Mouse (Mus musculus): ENCODE results near the gene Tbc1d20. TPM values are rescaled to one million over a fixed set of nuclear protein-coding genes. Genes with fewer than 3 reads are reported as not detected.

Gene Tbc1d20
- total and polyA plus RNA-seq, 3 experiments, result 14.3 to 22.5 (median 17.0) TPM

DNA sequence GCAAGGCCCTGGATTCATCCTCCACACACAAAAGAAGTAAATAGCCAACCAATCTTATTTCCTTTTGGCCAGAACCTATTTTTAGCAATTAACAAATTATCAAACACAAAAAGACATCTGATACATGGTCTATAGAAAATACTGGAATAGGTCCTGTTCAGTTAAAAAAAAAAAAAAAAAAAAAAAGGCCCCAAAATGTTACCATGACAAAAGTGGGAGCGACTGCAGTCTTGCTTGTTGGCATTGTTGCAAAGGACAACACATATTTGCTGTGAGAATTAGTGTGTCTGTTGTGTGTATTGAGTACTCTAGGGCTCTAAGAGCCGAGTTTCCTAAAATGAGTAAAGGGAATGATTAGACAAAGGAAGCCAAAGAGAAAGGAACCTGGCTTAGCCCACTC, 1.2 kb upstream of the Tbc1d20 start:
- H3K9ac ChIP-seq (ENCODE audit: insufficient read depth, low read depth), result no peak overlapping the region
- dilution Hi-C loops (cut with MboI; ENCODE audit: extremely low pct_ligation_motif_present, extremely low pct_unique_long_range_greater_than_20kb, low sequenced_read_pairs) (no loop called here), in situ Hi-C loops (cut with MboI; ENCODE audit: low pct_ligation_motif_present, low pct_unique_long_range_greater_than_20kb, low sequenced_read_pairs) (loop anchor here (5.0 kb wide), 1 partner anchor 35 kb away; no protein-coding TSS in a partner anchor)
- H3K4me2 ChIP-seq (ENCODE audit: insufficient read depth, low read depth, poor library complexity, severe bottlenecking), result no peak overlapping the region
- TF ChIP-seq MAZ (IDR thresholded peaks at IDR 0.05; ENCODE audit: low read depth, low read length), result no peak
- TF ChIP-seq ZNF384 (IDR thresholded peaks at IDR 0.05; ENCODE audit: low read depth, low read length), result peak; percentile 24; the same call in 1 of the 2 replicates
- H3K27me3 ChIP-seq (replicated peaks), result no peaks in the 10 kb centered on the region
- no peak overlapping the region for H3K4me3 ChIP-seq (replicated peaks in 1 of 3; ENCODE audit: low read depth in 2 of 3, low read length in 2 of 3, poor library complexity in 1 of 3)
- H3K36me3 ChIP-seq (replicated peaks in 1 of 2; ENCODE audit: control insufficient read depth in 1 of 2, insufficient read depth in 1 of 2, low read length in 1 of 2), result peaks cover 2 to 21% of the 10 kb centered on the region in 2 experiments
- H3K27ac ChIP-seq (ENCODE audit: insufficient read depth, low read depth), result no peak overlapping the region
- peaks cover 0 to 25% of the 10 kb centered on the region in 2 experiments; a peak in 2 of 4 replicates for H3K4me1 ChIP-seq (ENCODE audit: control insufficient read depth in 1 of 2, insufficient read depth in 2 of 2)
- peaks cover 19% of the 10 kb centered on the region for H3K79me2 ChIP-seq (replicated peaks; ENCODE audit: control insufficient read depth, extremely low read depth, insufficient read depth, poor library complexity, severe bottlenecking)
- DNase-seq (ENCODE audit: extremely low read depth), result no peak
- no peaks in the 10 kb centered on the region for H3K9me3 ChIP-seq (replicated peaks; ENCODE audit: low read length)

DNA sequence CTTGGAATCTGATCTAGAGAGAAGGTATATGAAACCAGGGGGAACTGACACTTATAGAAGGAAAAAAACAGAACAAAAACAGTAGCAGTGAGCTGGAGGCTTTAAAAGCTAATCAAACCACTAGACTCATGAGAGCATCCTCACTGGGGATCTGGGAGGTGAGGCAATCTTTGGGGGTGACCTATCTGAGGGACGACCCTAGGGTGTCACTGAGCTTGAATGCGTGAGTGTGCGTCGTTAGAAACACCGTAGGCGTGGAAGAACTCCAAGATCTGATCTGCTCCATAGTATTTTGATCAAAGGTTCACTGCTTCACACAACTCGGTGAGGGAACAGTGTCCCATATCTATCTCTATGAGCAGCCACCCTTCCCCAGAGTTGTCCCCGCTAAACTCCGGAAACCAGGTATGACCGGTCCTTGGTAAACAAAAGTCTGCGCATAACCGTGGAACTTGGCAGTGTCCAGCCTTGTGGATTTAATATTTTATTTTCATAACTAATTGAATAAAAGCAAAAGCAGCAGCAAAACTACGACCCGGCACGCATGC, 375 bp upstream of the Tbc1d20 start:
- no peak overlapping the region for H3K27ac ChIP-seq (ENCODE audit: insufficient read depth, low read depth)
- in situ Hi-C loops (cut with MboI; ENCODE audit: low pct_ligation_motif_present, low pct_unique_long_range_greater_than_20kb, low sequenced_read_pairs) (loop anchor here (5.0 kb wide), 1 partner anchor 34 kb away; no protein-coding TSS in a partner anchor), dilution Hi-C loops (cut with MboI; ENCODE audit: extremely low pct_ligation_motif_present, extremely low pct_unique_long_range_greater_than_20kb, low sequenced_read_pairs) (no loop called here)
- peaks cover 3 to 19% of the 10 kb centered on the region in 2 experiments for H3K36me3 ChIP-seq (replicated peaks in 1 of 2; ENCODE audit: control insufficient read depth in 1 of 2, insufficient read depth in 1 of 2, low read length in 1 of 2)
- H3K4me3 ChIP-seq (replicated peaks in 1 of 3; ENCODE audit: low read depth in 2 of 3, low read length in 2 of 3, poor library complexity in 1 of 3), result peak overlapping the region; percentile 47 to 87 (median 68)
- H3K79me2 ChIP-seq (replicated peaks; ENCODE audit: control insufficient read depth, extremely low read depth, insufficient read depth, poor library complexity, severe bottlenecking), result peaks cover 19% of the 10 kb centered on the region
- H3K9ac ChIP-seq (ENCODE audit: insufficient read depth, low read depth), result peak overlapping the region; percentile 20
- H3K9me3 ChIP-seq (replicated peaks; ENCODE audit: low read length), result no peaks in the 10 kb centered on the region
- no peak for DNase-seq (ENCODE audit: extremely low read depth)
- peak overlapping the region; percentile 70 for H3K4me2 ChIP-seq (ENCODE audit: insufficient read depth, low read depth, poor library complexity, severe bottlenecking)
- TF ChIP-seq POLR2AphosphoS2 (IDR thresholded peaks at IDR 0.05; ENCODE audit: low read depth, low read length), result no peak
- no peak for TF ChIP-seq JUND (conservative IDR thresholded peaks at IDR 0.05; ENCODE audit: low read depth, low read length)
- no peak for TF ChIP-seq NRF1 (IDR thresholded peaks at IDR 0.05; ENCODE audit: low read depth, low read length)
- no peak for TF ChIP-seq USF2 (conservative IDR thresholded peaks at IDR 0.05; ENCODE audit: low read depth, low read length)
- no peak for TF ChIP-seq BHLHE40 (IDR thresholded peaks at IDR 0.05; ENCODE audit: low read depth, low read length)
- TF ChIP-seq USF1 (IDR thresholded peaks at IDR 0.05; ENCODE audit: low read depth, low read length), result no peak
- no peak for TF ChIP-seq IRF4 (IDR thresholded peaks at IDR 0.05; ENCODE audit: low read depth, low read length)
- TF ChIP-seq MXI1 (IDR thresholded peaks at IDR 0.05; ENCODE audit: low read depth, low read length), result no peak
- no peak for TF ChIP-seq ZMIZ1 (IDR thresholded peaks at IDR 0.05; ENCODE audit: low read depth, low read length)
- no peaks in the 10 kb centered on the region for H3K27me3 ChIP-seq (replicated peaks)
- H3K4me1 ChIP-seq (ENCODE audit: control insufficient read depth in 1 of 2, insufficient read depth in 2 of 2), result peaks cover 0 to 33% of the 10 kb centered on the region in 2 experiments; a peak in 2 of 4 replicates

DNA sequence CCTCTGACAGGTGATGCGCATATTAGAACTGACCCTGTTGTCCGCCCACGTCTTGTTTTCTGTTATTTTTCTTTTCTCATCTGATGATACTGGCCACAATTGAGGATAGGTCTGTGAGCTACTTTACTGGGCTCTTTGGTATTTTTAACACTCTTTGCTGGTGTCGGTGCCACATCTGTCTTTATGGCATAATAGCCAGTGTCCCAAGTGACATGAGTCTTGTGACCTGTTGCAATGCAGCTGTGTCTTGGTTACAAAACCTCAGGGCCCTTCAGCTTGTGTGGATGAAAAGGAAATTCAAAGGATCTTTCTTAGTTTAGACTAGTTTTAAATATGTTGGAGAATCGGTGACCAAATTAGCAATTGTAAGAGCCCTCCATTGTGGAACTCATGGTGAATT, 913 bp downstream of the Tbc1d20 start:
- peak; percentile 18 for DNase-seq (ENCODE audit: extremely low read depth)
- Histone ChIP-seq H3K27me3 (replicated peaks) (no peaks in the 10 kb centered on the region), H3K4me3 (replicated peaks in 1 of 3; ENCODE audit: low read depth in 2 of 3, low read length in 2 of 3, poor library complexity in 1 of 3) (peak overlapping the region; percentile 87 to 94 (median 93)), H3K9me3 (replicated peaks; ENCODE audit: low read length) (no peaks in the 10 kb centered on the region), H3K27ac (ENCODE audit: insufficient read depth, low read depth) (no peak overlapping the region), H3K79me2 (replicated peaks; ENCODE audit: control insufficient read depth, extremely low read depth, insufficient read depth, poor library complexity, severe bottlenecking) (peaks cover 19% of the 10 kb centered on the region), H3K36me3 (replicated peaks in 1 of 2; ENCODE audit: control insufficient read depth in 1 of 2, insufficient read depth in 1 of 2, low read length in 1 of 2) (peaks cover 3 to 25% of the 10 kb centered on the region in 2 experiments), H3K4me2 (ENCODE audit: insufficient read depth, low read depth, poor library complexity, severe bottlenecking) (peak overlapping the region; percentile 85), H3K9ac (ENCODE audit: insufficient read depth, low read depth) (peak overlapping the region; percentile 95), H3K4me1 (ENCODE audit: control insufficient read depth in 1 of 2, insufficient read depth in 2 of 2) (peaks cover 0 to 33% of the 10 kb centered on the region in 2 experiments; a peak in 2 of 4 replicates)
- in situ Hi-C loops (cut with MboI; ENCODE audit: low pct_ligation_motif_present, low pct_unique_long_range_greater_than_20kb, low sequenced_read_pairs) (loop anchor here (5.0 kb wide), 1 partner anchor 33 kb away; no protein-coding TSS in a partner anchor), dilution Hi-C loops (cut with MboI; ENCODE audit: extremely low pct_ligation_motif_present, extremely low pct_unique_long_range_greater_than_20kb, low sequenced_read_pairs) (no loop called here)
- no peak for TF ChIP-seq SMC3 (IDR thresholded peaks at IDR 0.05; ENCODE audit: low read depth, low read length)
- no peak; the same call in 1 of the 2 replicates for TF ChIP-seq BHLHE40 (IDR thresholded peaks at IDR 0.05; ENCODE audit: low read depth, low read length)
- TF ChIP-seq EP300 (IDR thresholded peaks at IDR 0.05; ENCODE audit: low read length), result no peak
- TF ChIP-seq NRF1 (IDR thresholded peaks at IDR 0.05; ENCODE audit: low read depth, low read length), result no peak
- no peak for TF ChIP-seq JUN (IDR thresholded peaks at IDR 0.05; ENCODE audit: insufficient read depth, low read depth, low read length)
- no peak for TF ChIP-seq MYC (IDR thresholded peaks at IDR 0.05; ENCODE audit: low read depth, low read length)
- TF ChIP-seq HCFC1 (IDR thresholded peaks at IDR 0.05; ENCODE audit: low read depth, low read length), result no peak
- TF ChIP-seq POLR2AphosphoS2 (IDR thresholded peaks at IDR 0.05; ENCODE audit: low read depth, low read length), result no peak
- no peak for TF ChIP-seq ELF1 (IDR thresholded peaks at IDR 0.05; ENCODE audit: low read depth, low read length)
- TF ChIP-seq CHD2 (IDR thresholded peaks at IDR 0.05; ENCODE audit: low read length), result no peak
- TF ChIP-seq TBP (conservative IDR thresholded peaks at IDR 0.05; ENCODE audit: low read depth, low read length), result no peak
- no peak for TF ChIP-seq ETS1 (conservative IDR thresholded peaks at IDR 0.05; ENCODE audit: low read depth, low read length)
- no peak for TF ChIP-seq CTCF (conservative IDR thresholded peaks at IDR 0.05 in 1 of 2, IDR thresholded peaks at IDR 0.05 in 1 of 2; ENCODE audit: low read depth in 2 of 2, low read length in 2 of 2)
- TF ChIP-seq ZC3H11A (IDR thresholded peaks at IDR 0.05; ENCODE audit: low read depth, low read length), result no peak
- no peak for TF ChIP-seq POLR2A (IDR thresholded peaks at IDR 0.05; ENCODE audit: low read depth, low read length)

Data from CH12.LX (cell line).